Mouse (Mus musculus) liver, embryonic 15.5 days (tissue): Measurements from ENCODE around the gene Purb. TPM values are rescaled to one million over a fixed set of nuclear protein-coding genes. Genes with fewer than 3 reads are reported as not detected.

Experiments used
- ATAC-seq: fragments of 200-750 bp; cut with Nextera tagmentation; 2 replicates; pipeline ENCODE4 v1.8.0; 2017; ENCODE audit warnings: moderate number of reproducible peaks, mild to moderate bottlenecking, moderate library complexity; ENCODE audit not compliant: insufficient read depth
- H3K27ac ChIP-seq: fragments of 300-500 bp; sonication (generic); replicated peaks from 2 replicates; pipeline ENCODE4 v1.5.1; 2015; ENCODE audit warnings: mild to moderate bottlenecking, inconsistent platforms
- H3K27me3 ChIP-seq: fragments of 300-500 bp; sonication (generic); 2 replicates; pipeline ENCODE4 v1.6.1; 2015; ENCODE audit warnings: mild to moderate bottlenecking, inconsistent platforms
- H3K36me3 ChIP-seq: fragments of 300-500 bp; sonication (generic); replicated peaks from 2 replicates; pipeline ENCODE4 v1.6.1; 2015; ENCODE audit warnings: moderate library complexity, mild to moderate bottlenecking, inconsistent platforms
- H3K4me1 ChIP-seq: fragments of 300-500 bp; sonication (generic); replicated peaks from 2 replicates; pipeline ENCODE4 v1.6.1; 2015; ENCODE audit warnings: inconsistent platforms
- H3K4me2 ChIP-seq: fragments of 300-500 bp; sonication (generic); 2 replicates; pipeline ENCODE4 v1.6.1; 2015; ENCODE audit warnings: moderate library complexity, mild to moderate bottlenecking, inconsistent platforms
- H3K4me3 ChIP-seq: fragments of 300-500 bp; sonication (generic); replicated peaks from 2 replicates; pipeline ENCODE4 v1.5.1; 2015; ENCODE audit warnings: mild to moderate bottlenecking, inconsistent platforms
- H3K9ac ChIP-seq: fragments of 300-500 bp; sonication (generic); 2 replicates; pipeline ENCODE4 v1.6.1; 2015; ENCODE audit warnings: moderate library complexity, mild to moderate bottlenecking, inconsistent platforms
- H3K9me3 ChIP-seq: fragments of 300-500 bp; sonication (generic); replicated peaks from 2 replicates; pipeline ENCODE4 v1.6.1; 2016; ENCODE audit warnings: inconsistent platforms
- WGBS: fragments of 180-500 bp; shearing (Covaris S2); methylation state at CpG from one replicate; pipeline ENCODE4 v1.1.7; 2015; ENCODE audit warnings: mixed read lengths; ENCODE audit not compliant: insufficient replicate concordance; 5-methylcytosine and 5-hydroxymethylcytosine counted together
- polyA plus RNA-seq: library from polyadenylated mRNA; unstranded; fragments of >200 nt; fragmentation: Nextera tagmentation; extraction: Ambion mirVana; gene quantifications from 2 replicates; pipeline ENCODE4 v1.2.1, GENCODE M21; 2015

Purb gene
- polyA plus RNA-seq, 1 experiment from 2014 or later: 7.6 TPM

- peaks cover 18% of the 10 kb centered on the region for H3K4me1 ChIP-seq
- H3K4me3 ChIP-seq: no peak overlapping the region
- no peaks in the 10 kb centered on the region for H3K9me3 ChIP-seq
- no peaks in the 10 kb centered on the region for H3K27me3 ChIP-seq
- H3K9ac ChIP-seq: no peak overlapping the region
- H3K4me2 ChIP-seq: no peak overlapping the region
- H3K27ac ChIP-seq: no peak overlapping the region
- no peak for ATAC-seq
- no peaks in the 10 kb centered on the region for H3K36me3 ChIP-seq
- WGBS: 31% methylated on average over 3 of the region's 3 CpGs
These were observed 8.7 kb upstream of the Purb start for GRCm38 (mm10) chr11:6484244-6484959.

- H3K9ac ChIP-seq: no peak overlapping the region
These were observed 7.4 kb upstream of the Purb start for GRCm38 (mm10) chr11:6483103-6483502.

GRCm38 (mm10) chr11:6481669-6482185, 6.0 kb upstream of the Purb start:
- 54% methylated on average over 6 of the region's 6 CpGs for WGBS
- Histone ChIP-seq H3K27me3 (no peaks in the 10 kb centered on the region), H3K36me3 (no peaks in the 10 kb centered on the region), H3K27ac (no peak overlapping the region), H3K9ac (no peak overlapping the region), H3K9me3 (no peaks in the 10 kb centered on the region), H3K4me3 (no peak overlapping the region), H3K4me1 (peaks cover 19% of the 10 kb centered on the region), H3K4me2 (no peak overlapping the region)
- no peak for ATAC-seq

More at GRCm38 (mm10) chr11:6483103-6483502, 7.4 kb upstream of the Purb start:
- Histone ChIP-seq H3K27ac (no peak overlapping the region), H3K27me3 (no peaks in the 10 kb centered on the region), H3K4me3 (no peak overlapping the region), H3K4me1 (peaks cover 26% of the 10 kb centered on the region), H3K36me3 (no peaks in the 10 kb centered on the region), H3K4me2 (no peak overlapping the region), H3K9me3 (no peaks in the 10 kb centered on the region)
- 57% methylated on average over 2 of the region's 2 CpGs for WGBS
- ATAC-seq: no peak

- Histone ChIP-seq H3K4me3 (no peak overlapping the region), H3K27me3 (no peaks in the 10 kb centered on the region), H3K4me2 (no peak overlapping the region), H3K9me3 (no peaks in the 10 kb centered on the region), H3K9ac (no peak overlapping the region), H3K27ac (no peak overlapping the region), H3K4me1 (peaks cover 19% of the 10 kb centered on the region), H3K36me3 (no peaks in the 10 kb centered on the region)
- 61% methylated on average over 13 of the region's 13 CpGs for WGBS
- ATAC-seq: no peak
These were observed 5.1 kb upstream of the Purb start for GRCm38 (mm10) chr11:6480681-6481405.

GRCm38 (mm10) chr11:6480191-6480590, 4.5 kb upstream of the Purb start:
- Histone ChIP-seq H3K4me2 (no peak overlapping the region), H3K27ac (no peak overlapping the region), H3K4me1 (peaks cover 15% of the 10 kb centered on the region), H3K4me3 (no peak overlapping the region), H3K9ac (no peak overlapping the region), H3K27me3 (no peaks in the 10 kb centered on the region), H3K36me3 (no peaks in the 10 kb centered on the region), H3K9me3 (no peaks in the 10 kb centered on the region)
- no peak for ATAC-seq
- WGBS: 61% methylated on average over 7 of the region's 7 CpGs

GRCm38 (mm10) chr11:6479231-6479630, 3.5 kb upstream of the Purb start:
- no peak for ATAC-seq
- no peaks in the 10 kb centered on the region for H3K9me3 ChIP-seq
- H3K9ac ChIP-seq: no peak overlapping the region
- 67% methylated on average over 2 of the region's 2 CpGs for WGBS
- no peak overlapping the region for H3K4me2 ChIP-seq
- H3K27me3 ChIP-seq: no peaks in the 10 kb centered on the region
- no peak overlapping the region for H3K27ac ChIP-seq
- peaks cover 17% of the 10 kb centered on the region for H3K4me1 ChIP-seq
- H3K36me3 ChIP-seq: no peaks in the 10 kb centered on the region
- H3K4me3 ChIP-seq: no peak overlapping the region

- no peaks in the 10 kb centered on the region for H3K27me3 ChIP-seq
- H3K27ac ChIP-seq: no peak overlapping the region
- no peaks in the 10 kb centered on the region for H3K9me3 ChIP-seq
- no peak overlapping the region for H3K4me2 ChIP-seq
- WGBS: 93% methylated on average over 1 of the region's 1 CpGs
- ATAC-seq: no peak
- no peak overlapping the region for H3K9ac ChIP-seq
- peaks cover 6% of the 10 kb centered on the region for H3K36me3 ChIP-seq
- H3K4me1 ChIP-seq: peaks cover 27% of the 10 kb centered on the region
- H3K4me3 ChIP-seq: no peak overlapping the region
These were observed 1.6 kb upstream of the Purb start for GRCm38 (mm10) chr11:6477350-6477749.

GRCm38 (mm10) chr11:6476876-6477275, 1.2 kb upstream of the Purb start:
- Histone ChIP-seq H3K4me2 (no peak overlapping the region), H3K36me3 (peaks cover 6% of the 10 kb centered on the region), H3K27me3 (no peaks in the 10 kb centered on the region), H3K27ac (no peak overlapping the region), H3K4me1 (peaks cover 30% of the 10 kb centered on the region), H3K9ac (no peak overlapping the region), H3K9me3 (no peaks in the 10 kb centered on the region), H3K4me3 (no peak overlapping the region)
- 70% methylated on average over 6 of the region's 6 CpGs for WGBS
- ATAC-seq: no peak

- Histone ChIP-seq H3K4me2 (peak overlapping the region; percentile 91), H3K27ac (peak overlapping the region; percentile 97), H3K36me3 (peaks cover 18% of the 10 kb centered on the region), H3K9me3 (no peaks in the 10 kb centered on the region), H3K4me1 (peaks cover 48% of the 10 kb centered on the region), H3K9ac (peak overlapping the region; percentile 98), H3K27me3 (no peaks in the 10 kb centered on the region), H3K4me3 (peak overlapping the region; percentile 98)
- WGBS: under 1% methylated on average over 108 of the region's 109 CpGs
- peak; percentile 38 for ATAC-seq
These were observed 614 bp downstream of the Purb start for GRCm38 (mm10) chr11:6474874-6475731.

- Histone ChIP-seq H3K27ac (peak overlapping the region; percentile 97), H3K27me3 (no peaks in the 10 kb centered on the region), H3K9ac (peak overlapping the region; percentile 98), H3K4me3 (peak overlapping the region; percentile 98), H3K4me2 (peak overlapping the region; percentile 91), H3K9me3 (no peaks in the 10 kb centered on the region), H3K36me3 (peaks cover 21% of the 10 kb centered on the region), H3K4me1 (peaks cover 51% of the 10 kb centered on the region)
- WGBS: 25% methylated on average over 6 of the region's 6 CpGs
- no peak for ATAC-seq
These were observed 1.3 kb downstream of the Purb start for GRCm38 (mm10) chr11:6474381-6474780.

GRCm38 (mm10) chr11:6472076-6472475, 3.6 kb downstream of the Purb start:
- peak overlapping the region; percentile 21; the same call in 1 of the 2 replicates for H3K27ac ChIP-seq
- H3K9me3 ChIP-seq: no peaks in the 10 kb centered on the region
- peak overlapping the region; percentile 91 for H3K4me2 ChIP-seq
- ATAC-seq: no peak
- H3K4me1 ChIP-seq: peaks cover 46% of the 10 kb centered on the region
- peak overlapping the region; percentile 7; the same call in 1 of the 2 replicates for H3K9ac ChIP-seq
- peak overlapping the region; percentile 46 for H3K4me3 ChIP-seq
- peaks cover 29% of the 10 kb centered on the region for H3K36me3 ChIP-seq
- H3K27me3 ChIP-seq: no peaks in the 10 kb centered on the region
